Mouse (Mus musculus) bone marrow macrophage, adult 2 months (primary cell): ENCODE data around the gene AU018091. TPM values are rescaled to one million over a fixed set of nuclear protein-coding genes. Genes with fewer than 3 reads are reported as not detected.

Experiments used
- polyA plus RNA-seq: library from polyadenylated mRNA; stranded (reverse); fragments of >200 nt; gene quantifications from 2 replicates; pipeline ENCODE4 v1.2.4, GENCODE M21; 2012; ENCODE audit not compliant: missing spikeins, insufficient read depth, insufficient read length

Gene AU018091
- polyA plus RNA-seq, 1 experiment: not detected

Other genes with a start within 250 kb of the AU018091 start
- not detected in 2 replicates for gene Nlrp12, start 80.5 kb upstream of the AU018091 start, polyA plus RNA-seq
- 256 and 280 TPM in 2 replicates for gene Myadm, start 119.9 kb upstream of the AU018091 start, polyA plus RNA-seq
- 1.6 and 4.7 TPM in 2 replicates for gene Prkcg, start 120.0 kb upstream of the AU018091 start, polyA plus RNA-seq
- gene Cacng7, start 163.8 kb upstream of the AU018091 start, polyA plus RNA-seq: 0.48 TPM in 1 of 2 replicates, not detected in the other
- gene Cacng8, start 221.5 kb upstream of the AU018091 start, polyA plus RNA-seq: 0.40 and 0.77 TPM in 2 replicates